Mouse (Mus musculus) embryonic facial prominence, embryonic 12.5 days (tissue): Measurements from ENCODE around the gene Vwa7. TPM values are rescaled to one million over a fixed set of nuclear protein-coding genes. Genes with fewer than 3 reads are reported as not detected.
A peak's percentile ranks its signal among the peaks of the same experiment; 100 is the strongest.
"Not testable (repeated sequence)": the region's sequence is repeated elsewhere in the genome, so short reads cannot be mapped to it uniquely, and the experiment has no call there.

Experiments used
- ATAC-seq: fragments of 200-750 bp; cut with Nextera tagmentation; 2 replicates; pipeline ENCODE4 v1.8.0; 2017; ENCODE audit not compliant: insufficient number of reproducible peaks, insufficient read depth, low FRiP score, low TSS enrichment
- H3K27ac ChIP-seq: fragments of 300-500 bp; sonication (generic); 2 replicates; pipeline ENCODE4 v1.5.1; 2016; ENCODE audit warnings: mild to moderate bottlenecking
- H3K27me3 ChIP-seq: fragments of 300-500 bp; sonication (generic); 2 replicates; pipeline ENCODE4 v1.6.1; 2016; ENCODE audit warnings: mild to moderate bottlenecking, moderate library complexity
- H3K36me3 ChIP-seq: fragments of 300-500 bp; sonication (generic); 2 replicates; pipeline ENCODE4 v1.6.1; 2016; ENCODE audit warnings: mild to moderate bottlenecking
- H3K4me1 ChIP-seq: fragments of 300-500 bp; sonication (generic); 2 replicates; pipeline ENCODE4 v1.6.1; 2016
- H3K4me2 ChIP-seq: fragments of 300-500 bp; sonication (generic); replicated peaks from 2 replicates; pipeline ENCODE4 v1.6.1; 2016; ENCODE audit warnings: mild to moderate bottlenecking, moderate library complexity
- H3K4me3 ChIP-seq: fragments of 300-500 bp; sonication (generic); 2 replicates; pipeline ENCODE4 v1.5.1; 2016; ENCODE audit warnings: mild to moderate bottlenecking
- H3K9ac ChIP-seq: fragments of 300-500 bp; sonication (generic); 2 replicates; pipeline ENCODE4 v1.6.1; 2016; ENCODE audit warnings: mild to moderate bottlenecking, moderate library complexity
- H3K9me3 ChIP-seq: fragments of 300-500 bp; sonication (generic); 2 replicates; pipeline ENCODE4 v1.6.1; 2016; ENCODE audit warnings: mild to moderate bottlenecking, moderate library complexity
- WGBS: fragments of 180-500 bp; shearing (Covaris S2); methylation state at CpG from one replicate; pipeline ENCODE4 v1.1.7; 2016; 5-methylcytosine and 5-hydroxymethylcytosine counted together
- polyA plus RNA-seq: library from polyadenylated mRNA; unstranded; fragments of >200 nt; fragmentation: Nextera tagmentation; extraction: Ambion mirVana; gene quantifications from 2 replicates; pipeline ENCODE4 v1.2.1, GENCODE M21; 2016

Gene Vwa7
- polyA plus RNA-seq, 1 experiment from 2014 or later: 0.20 TPM

- H3K4me3 ChIP-seq: peak overlapping the region; percentile 91
Observed at GRCm38 (mm10) chr17:34982328-34982727, 34.1 kb upstream of the Vwa7 start.

DNA sequence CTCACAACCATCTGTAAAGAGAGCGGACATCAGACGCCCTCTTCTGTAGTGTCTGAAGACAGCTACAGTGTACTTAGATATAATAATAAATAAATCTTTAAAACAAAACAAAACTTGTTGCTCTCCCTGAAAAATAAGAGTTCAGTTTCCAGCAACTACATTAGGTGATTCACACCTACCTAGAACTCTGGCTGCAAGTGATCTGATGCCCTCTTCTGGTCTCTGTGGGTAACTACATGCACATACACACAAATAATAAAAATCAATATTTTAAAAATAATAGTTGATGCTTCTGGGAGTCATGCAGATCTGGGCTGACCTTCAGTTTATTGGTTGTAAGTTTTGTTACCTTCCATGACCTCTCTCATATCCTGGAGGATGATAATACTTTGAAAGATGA, 32.2 kb upstream of the Vwa7 start:
- Histone ChIP-seq H3K27ac (no peak overlapping the region), H3K4me3 (no peak overlapping the region), H3K9ac (no peak overlapping the region), H3K4me1 (peaks cover 9% of the 10 kb centered on the region), H3K27me3 (no peaks in the 10 kb centered on the region), H3K4me2 (no peak overlapping the region), H3K9me3 (no peaks in the 10 kb centered on the region), H3K36me3 (peaks cover 28% of the 10 kb centered on the region)
- 72% methylated on average over 2 of the region's 2 CpGs for WGBS
- no peak; the same call in 1 of the 2 replicates for ATAC-seq

More at GRCm38 (mm10) chr17:34982328-34982727, 34.1 kb upstream of the Vwa7 start:
- Histone ChIP-seq H3K27ac (peak overlapping the region; percentile 99), H3K9me3 (no peaks in the 10 kb centered on the region), H3K4me2 (peak overlapping the region; percentile 90), H3K27me3 (no peaks in the 10 kb centered on the region), H3K36me3 (peaks cover 18% of the 10 kb centered on the region), H3K9ac (peak overlapping the region; percentile 95), H3K4me1 (peaks cover 9% of the 10 kb centered on the region)
- under 1% methylated on average over 15 of the region's 15 CpGs for WGBS
- ATAC-seq: no peak

GRCm38 (mm10) chr17:34994751-34995150, 21.6 kb upstream of the Vwa7 start:
- Histone ChIP-seq H3K9ac (no peak overlapping the region), H3K4me3 (no peak overlapping the region), H3K36me3 (peaks cover 30% of the 10 kb centered on the region), H3K4me1 (peaks cover 5% of the 10 kb centered on the region; the same call in 1 of the 2 replicates), H3K4me2 (no peak overlapping the region), H3K27me3 (no peaks in the 10 kb centered on the region), H3K27ac (no peak overlapping the region), H3K9me3 (no peaks in the 10 kb centered on the region)
- ATAC-seq: no peak

DNA sequence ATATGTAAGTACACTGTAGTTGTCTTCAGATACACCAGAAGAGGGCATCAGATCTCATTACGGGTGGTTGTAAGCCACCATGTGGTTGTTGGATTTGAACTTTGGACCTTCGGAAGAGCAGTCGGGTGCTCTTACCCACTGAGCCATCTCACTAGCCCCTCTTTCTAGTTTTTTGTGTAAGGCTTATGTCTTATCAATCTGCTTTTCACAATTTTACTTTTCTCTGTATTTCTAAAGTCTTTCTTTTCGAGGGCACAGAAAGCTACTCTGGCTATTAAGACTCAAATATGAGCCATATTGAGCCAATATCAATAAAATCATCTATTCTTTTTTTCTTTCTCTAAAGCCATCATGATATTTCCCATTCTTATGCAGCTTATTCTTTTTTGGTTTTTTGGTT, 21.2 kb upstream of the Vwa7 start:
- H3K4me2 ChIP-seq, H3K9me3 ChIP-seq, H3K4me3 ChIP-seq, ATAC-seq, H3K27me3 ChIP-seq, H3K9ac ChIP-seq, H3K4me1 ChIP-seq, H3K27ac ChIP-seq: not testable (repeated sequence)
- peaks cover 28% of the 10 kb centered on the region for H3K36me3 ChIP-seq
- WGBS: 96% methylated on average over 4 of the region's 4 CpGs

- not testable (repeated sequence) for ATAC-seq, H3K4me1 ChIP-seq, H3K9me3 ChIP-seq, H3K27ac ChIP-seq, H3K4me2 ChIP-seq, H3K4me3 ChIP-seq, H3K27me3 ChIP-seq, H3K9ac ChIP-seq
- H3K36me3 ChIP-seq: peaks cover 21% of the 10 kb centered on the region
- WGBS: 95% methylated on average over 4 of the region's 4 CpGs
Observed at GRCm38 (mm10) chr17:34995927-34996326, 20.5 kb upstream of the Vwa7 start.

DNA sequence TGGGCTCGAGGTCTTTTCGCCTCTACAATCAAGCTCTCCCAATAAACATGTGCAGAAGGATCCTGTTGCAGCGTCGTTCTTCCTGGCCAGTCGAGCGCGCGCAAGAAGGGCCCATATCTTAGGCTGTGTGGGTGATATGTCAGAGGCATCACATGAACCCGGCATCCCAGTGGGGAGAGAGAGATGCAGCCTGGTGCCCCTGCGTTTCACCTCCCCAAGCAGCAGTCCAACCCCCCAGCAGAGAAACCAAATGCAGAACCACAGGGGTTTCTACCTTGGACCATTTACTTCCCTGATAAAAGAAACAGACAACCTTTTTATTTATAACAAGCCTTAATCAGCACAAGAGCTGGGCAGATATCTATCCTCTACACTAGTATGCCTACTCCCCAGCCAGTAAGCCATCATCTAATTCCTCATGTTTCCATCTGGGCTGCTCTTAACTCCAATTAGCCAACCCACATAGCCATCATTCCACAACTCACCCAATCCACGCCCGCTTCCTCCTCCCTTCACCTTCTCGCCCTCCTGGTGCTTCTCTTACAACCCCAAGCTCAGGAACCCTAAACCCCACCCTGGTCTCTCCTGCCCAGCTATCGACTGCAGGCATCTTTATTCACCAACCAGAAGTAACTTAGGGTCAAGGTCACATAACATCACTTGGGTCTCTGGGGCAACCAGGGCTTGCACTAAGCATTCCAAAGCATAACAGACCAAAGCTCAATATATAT, 19.8 kb upstream of the Vwa7 start:
- 89% methylated on average over 13 of the region's 14 CpGs for WGBS
- peaks cover 14% of the 10 kb centered on the region; the same call in 1 of the 2 replicates for H3K36me3 ChIP-seq

GRCm38 (mm10) chr17:34997142-34997483, 19.3 kb upstream of the Vwa7 start:
- Histone ChIP-seq H3K36me3 (peaks cover 14% of the 10 kb centered on the region; the same call in 1 of the 2 replicates), H3K9ac (no peak overlapping the region), H3K4me2 (0 out of 2 replicates have a peak overlapping the region, but pooled peaks have one; percentile 7), H3K27me3 (no peaks in the 10 kb centered on the region), H3K4me3 (no peak overlapping the region), H3K4me1 (peaks cover 11% of the 10 kb centered on the region; the same call in 1 of the 2 replicates), H3K9me3 (no peaks in the 10 kb centered on the region), H3K27ac (no peak overlapping the region)
- WGBS: 91% methylated on average over 5 of the region's 5 CpGs
- ATAC-seq: no peak

More for the DNA sequence above, 19.8 kb upstream of the Vwa7 start:
- Histone ChIP-seq H3K4me2 (no peak overlapping the region), H3K4me3 (no peak overlapping the region), H3K9me3 (no peaks in the 10 kb centered on the region), H3K9ac (no peak overlapping the region), H3K27me3 (no peaks in the 10 kb centered on the region), H3K4me1 (peaks cover 9% of the 10 kb centered on the region; the same call in 1 of the 2 replicates), H3K27ac (no peak overlapping the region)
- no peak for ATAC-seq

DNA sequence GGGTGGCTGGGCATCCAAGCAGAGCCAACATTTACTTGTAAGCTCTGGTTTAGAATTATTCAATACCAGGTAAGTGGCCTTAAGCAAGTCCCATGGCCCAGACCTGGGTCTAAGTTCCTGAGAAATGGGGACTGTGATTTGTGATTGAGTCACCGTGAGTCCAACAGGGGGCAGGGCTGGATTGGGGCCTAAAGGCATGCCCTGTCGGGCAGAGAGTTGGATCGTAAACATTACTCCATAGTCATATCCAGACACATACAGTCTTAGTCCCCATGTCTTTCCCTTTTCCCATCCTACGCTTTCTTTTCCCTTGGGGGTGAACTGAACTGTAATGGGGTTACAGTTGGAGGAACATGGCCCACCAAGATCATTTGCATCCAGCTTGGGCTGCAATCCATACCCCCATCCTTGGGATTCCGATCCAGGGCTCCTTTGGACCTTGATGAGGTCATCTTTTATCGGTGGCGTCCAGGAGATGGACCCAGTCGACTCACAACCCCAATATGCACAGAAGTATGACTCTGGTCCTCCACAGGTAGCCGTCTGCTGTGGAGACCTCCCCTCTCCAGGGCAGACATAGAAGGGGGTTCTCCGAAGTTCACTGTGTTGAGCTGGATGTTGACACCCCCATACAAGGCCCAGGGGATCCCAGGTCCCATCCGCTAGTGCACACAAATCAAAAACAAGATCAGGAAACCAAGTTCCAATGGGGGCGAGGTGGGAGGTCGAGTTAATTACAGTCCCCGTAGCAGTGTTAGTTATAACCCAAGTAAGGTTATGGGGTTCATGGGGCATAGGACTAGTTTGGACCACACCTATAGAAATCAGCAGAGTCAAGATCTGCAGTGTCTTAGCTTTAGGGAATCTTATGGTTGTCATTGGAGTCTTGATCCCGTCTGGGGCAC, 17.6 kb upstream of the Vwa7 start:
- H3K27me3 ChIP-seq: no peaks in the 10 kb centered on the region
- no peak overlapping the region for H3K27ac ChIP-seq
- no peaks in the 10 kb centered on the region for H3K9me3 ChIP-seq
- H3K4me1 ChIP-seq: peaks cover 26% of the 10 kb centered on the region
- ATAC-seq: no peak
- H3K36me3 ChIP-seq: peaks cover 14% of the 10 kb centered on the region; the same call in 1 of the 2 replicates
- peak overlapping the region; percentile 93; the same call in 1 of the 2 replicates for H3K4me2 ChIP-seq
- H3K4me3 ChIP-seq: peak overlapping the region; percentile 33; the same call in 1 of the 2 replicates
- H3K9ac ChIP-seq: no peak overlapping the region
- 94% methylated on average over 15 of the region's 15 CpGs for WGBS

GRCm38 (mm10) chr17:34999871-35000716, 16.3 kb upstream of the Vwa7 start:
- not testable (repeated sequence) for ATAC-seq, H3K27me3 ChIP-seq, H3K9me3 ChIP-seq
- peaks cover 26% of the 10 kb centered on the region for H3K4me1 ChIP-seq
- peak overlapping the region; percentile 68 for H3K4me3 ChIP-seq
- peak overlapping the region; percentile 93 for H3K4me2 ChIP-seq
- 24% methylated on average over 30 of the region's 32 CpGs for WGBS
- peaks cover 26% of the 10 kb centered on the region for H3K36me3 ChIP-seq
- peak overlapping the region; percentile 92 for H3K9ac ChIP-seq
- peak overlapping the region; percentile 99 for H3K27ac ChIP-seq

GRCm38 (mm10) chr17:35000717-35001451, 15.5 kb upstream of the Vwa7 start, which contains the start of gene Vars:
Gene Vars, plus strand, starts transcription at chr17:35000987.
- peak within 1 kb of the TSS; percentile 99 for H3K27ac ChIP-seq
- peak; percentile 85 for ATAC-seq
- H3K4me3 ChIP-seq: peak within 1 kb of the TSS; percentile 68
- H3K4me1 ChIP-seq: peaks cover 26% of the 10 kb centered on the region
- no peaks in the 10 kb centered on the region for H3K9me3 ChIP-seq
- WGBS: under 1% methylated on average over 79 of the region's 83 CpGs
- H3K27me3 ChIP-seq: no peaks in the 10 kb centered on the region
- peaks cover 32% of the 10 kb centered on the region for H3K36me3 ChIP-seq
- H3K4me2 ChIP-seq: peak within 1 kb of the TSS; percentile 93
- H3K9ac ChIP-seq: peak within 1 kb of the TSS; percentile 92
